Mouse (Mus musculus) small intestine, adult 2 months (tissue): ENCODE results near the gene Plekhh2.

ENCODE experiments used
- CTCF ChIP-seq: fragments of 200-500 bp; IDR thresholded peaks from 2 replicates; pipeline ENCODE4 v1.5.1; 2012; ENCODE audit warnings: low read depth, mild to moderate bottlenecking, control low read depth, inconsistent platforms, low read length, moderate library complexity, mixed read lengths; ENCODE audit not compliant: insufficient replicate concordance, insufficient read length; ENCODE audit errors: extremely low read depth
- POLR2A ChIP-seq: fragments of 200-500 bp; IDR thresholded peaks from 2 replicates; pipeline ENCODE4 v1.6.1; 2012; ENCODE audit warnings: low read depth, mild to moderate bottlenecking, control low read depth, inconsistent platforms, low read length, moderate library complexity

DNA sequence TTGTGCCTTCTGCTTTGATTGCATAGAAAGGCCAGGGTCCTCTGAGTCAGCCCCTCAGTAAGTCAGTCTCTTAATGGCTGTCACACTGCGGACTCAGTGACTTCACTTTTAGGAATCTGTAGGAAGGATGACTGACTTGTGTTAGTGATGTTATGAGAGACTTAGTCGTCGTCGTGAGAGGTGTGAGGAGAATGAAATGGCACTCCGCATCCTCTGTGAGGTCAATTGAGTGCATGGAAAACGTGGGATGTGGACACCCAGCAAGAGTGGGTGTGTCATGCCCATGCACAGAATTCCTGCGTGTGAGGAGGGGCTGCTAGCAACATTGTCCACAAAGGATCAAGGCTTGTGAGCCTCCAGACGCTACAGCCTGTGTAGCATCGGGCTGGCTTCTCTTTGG lies 116.9 kb downstream of the Plekhh2 start:
- no peak for TF ChIP-seq POLR2A
- TF ChIP-seq CTCF, result no peak
